Mouse (Mus musculus) erythroblast, embryonic 14.5 days (primary cell): ENCODE measurements around the gene Maml3. TPM values are rescaled to one million over a fixed set of nuclear protein-coding genes. Genes with fewer than 3 reads are reported as not detected.

ENCODE experiments used
- H3K27me3 ChIP-seq: 2 replicates; pipeline ENCODE4 v1.6.1; 2012; ENCODE audit warnings: inconsistent platforms; ENCODE audit not compliant: control insufficient read depth
- H3K36me3 ChIP-seq: 2 replicates; pipeline ENCODE4 v1.6.1; 2012; ENCODE audit warnings: mild to moderate bottlenecking, inconsistent platforms; ENCODE audit not compliant: control insufficient read depth
- H3K4me1 ChIP-seq: 2 replicates; pipeline ENCODE4 v1.6.1; 2012; ENCODE audit warnings: inconsistent platforms; ENCODE audit not compliant: control insufficient read depth
- H3K4me3 ChIP-seq: replicated peaks from 2 replicates; pipeline ENCODE3; 2012; ENCODE audit warnings: moderate library complexity, mild to moderate bottlenecking, inconsistent platforms
- H3K9me3 ChIP-seq: 2 replicates; pipeline ENCODE4 v1.6.1; 2012; ENCODE audit warnings: low read length, inconsistent platforms, mixed read lengths; ENCODE audit not compliant: control insufficient read depth
- GATA1 ChIP-seq: IDR thresholded peaks from 2 replicates; pipeline ENCODE4 v1.6.1; 2012; ENCODE audit warnings: low read length, inconsistent platforms, mixed read lengths
- TAL1 ChIP-seq: IDR thresholded peaks from 3 replicates; pipeline ENCODE4 v1.6.1; 2012; ENCODE audit warnings: low read length, inconsistent platforms, mixed read lengths
- polyA plus RNA-seq: library from polyadenylated mRNA; stranded (reverse); fragments of >175 nt; gene quantifications from 2 replicates; pipeline ENCODE4 v1.2.3, GENCODE M21; 2012

Gene Maml3
- polyA plus RNA-seq, 1 experiment = 0.04 TPM

- H3K36me3 ChIP-seq = no peaks in the 10 kb centered on the region
- H3K4me1 ChIP-seq = peaks cover 22% of the 10 kb centered on the region
- H3K4me3 ChIP-seq = no peak overlapping the region
- TF ChIP-seq GATA1 (no peak), TAL1 (no peak)
- H3K27me3 ChIP-seq = no peaks in the 10 kb centered on the region
- H3K9me3 ChIP-seq = no peaks in the 10 kb centered on the region
These were observed 387.4 kb downstream of the Maml3 start for GRCm38 (mm10) chr3:51717455-51717854.

GRCm38 (mm10) chr3:51714469-51714868, 390.4 kb downstream of the Maml3 start:
- no peaks in the 10 kb centered on the region for H3K27me3 ChIP-seq
- TF ChIP-seq TAL1 (no peak), GATA1 (no peak)
- no peak overlapping the region for H3K4me3 ChIP-seq
- H3K4me1 ChIP-seq = peaks cover 42% of the 10 kb centered on the region
- H3K9me3 ChIP-seq = no peaks in the 10 kb centered on the region
- H3K36me3 ChIP-seq = no peaks in the 10 kb centered on the region

DNA sequence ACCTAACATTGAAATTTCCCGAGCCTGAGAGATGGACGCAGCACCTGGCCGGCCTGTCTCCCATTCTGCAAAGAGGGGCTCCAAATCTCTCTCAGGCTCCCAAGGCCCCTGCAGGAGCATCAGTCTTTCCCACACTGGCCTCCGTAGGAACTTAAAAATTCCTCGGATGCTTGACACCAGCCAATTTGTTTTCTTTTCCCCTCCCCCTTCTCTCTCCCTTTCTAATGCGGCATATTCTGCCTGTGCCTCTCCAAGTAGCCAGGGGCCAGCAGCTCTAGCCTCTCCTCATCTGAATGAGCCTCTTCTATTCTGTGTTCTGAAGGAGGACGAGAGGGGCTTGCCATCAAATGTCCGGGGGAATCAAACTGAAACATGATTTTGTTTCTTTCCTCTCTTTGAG, 391.6 kb downstream of the Maml3 start:
- no peaks in the 10 kb centered on the region for H3K9me3 ChIP-seq
- H3K36me3 ChIP-seq = no peaks in the 10 kb centered on the region
- H3K27me3 ChIP-seq = no peaks in the 10 kb centered on the region
- TF ChIP-seq TAL1 (no peak), GATA1 (no peak)
- H3K4me1 ChIP-seq = peaks cover 51% of the 10 kb centered on the region
- H3K4me3 ChIP-seq = no peak overlapping the region

DNA sequence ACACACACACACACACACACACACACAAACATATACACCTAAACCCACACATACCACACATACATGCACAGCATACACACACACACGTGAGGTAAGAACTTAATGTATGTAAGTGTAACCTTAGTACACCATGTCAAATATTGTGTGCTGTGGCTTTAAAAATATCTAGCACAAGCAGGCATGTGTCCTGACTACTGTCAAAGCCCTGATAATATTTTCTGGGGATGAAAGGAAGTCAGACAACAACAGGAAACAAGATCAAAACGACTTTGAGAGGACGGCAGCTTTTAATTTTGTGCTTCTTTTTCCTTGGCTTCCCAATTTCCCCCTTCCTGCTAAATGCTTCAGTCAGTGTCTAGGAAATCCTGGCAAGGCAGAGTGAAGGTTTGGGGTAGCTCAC, 392.5 kb downstream of the Maml3 start:
- TF ChIP-seq GATA1 (no peak), TAL1 (peak; percentile 68)
- H3K9me3 ChIP-seq = peaks cover 2% of the 10 kb centered on the region; the same call in 1 of the 2 replicates
- no peaks in the 10 kb centered on the region for H3K27me3 ChIP-seq
- H3K36me3 ChIP-seq = no peaks in the 10 kb centered on the region
- H3K4me1 ChIP-seq = peaks cover 51% of the 10 kb centered on the region
- H3K4me3 ChIP-seq = no peak overlapping the region

DNA sequence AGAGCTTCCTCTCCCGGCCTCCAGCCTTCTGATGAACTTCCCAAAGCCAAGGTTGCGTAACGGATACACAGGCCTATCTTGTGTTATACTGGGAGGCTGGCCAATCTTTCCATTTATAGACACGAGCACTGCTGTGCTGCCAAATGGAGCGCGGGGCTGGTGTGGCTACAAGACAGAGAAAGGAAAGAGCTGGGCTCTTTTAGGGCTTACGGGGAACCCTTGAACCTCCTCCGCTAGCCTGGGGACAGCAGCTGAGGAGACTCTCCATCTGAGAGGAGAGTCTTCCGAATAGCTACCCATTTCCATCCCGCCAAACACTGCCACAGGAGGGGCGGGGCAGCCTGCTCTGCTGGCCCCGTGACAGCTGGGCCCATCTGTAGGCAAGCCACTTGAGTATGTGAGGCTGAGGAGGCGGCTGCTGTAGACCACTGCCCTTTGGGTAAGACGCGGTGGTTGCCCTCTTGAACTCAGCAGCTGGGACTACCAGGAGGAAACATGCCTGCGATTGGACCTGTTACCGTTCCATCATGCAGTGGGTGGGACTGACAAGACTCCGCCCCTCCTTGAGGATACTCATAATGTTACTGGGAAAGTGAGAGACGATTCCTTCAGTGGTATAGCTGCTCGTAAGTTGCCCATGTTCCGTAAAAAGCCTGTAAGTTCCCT, 396.0 kb downstream of the Maml3 start:
- H3K36me3 ChIP-seq = no peaks in the 10 kb centered on the region
- H3K4me3 ChIP-seq = peak overlapping the region; percentile 44
- H3K4me1 ChIP-seq = peaks cover 43% of the 10 kb centered on the region
- H3K9me3 ChIP-seq = peaks cover 2% of the 10 kb centered on the region; the same call in 1 of the 2 replicates
- TF ChIP-seq GATA1 = no peak
- no peak for TF ChIP-seq TAL1
- no peaks in the 10 kb centered on the region for H3K27me3 ChIP-seq

DNA sequence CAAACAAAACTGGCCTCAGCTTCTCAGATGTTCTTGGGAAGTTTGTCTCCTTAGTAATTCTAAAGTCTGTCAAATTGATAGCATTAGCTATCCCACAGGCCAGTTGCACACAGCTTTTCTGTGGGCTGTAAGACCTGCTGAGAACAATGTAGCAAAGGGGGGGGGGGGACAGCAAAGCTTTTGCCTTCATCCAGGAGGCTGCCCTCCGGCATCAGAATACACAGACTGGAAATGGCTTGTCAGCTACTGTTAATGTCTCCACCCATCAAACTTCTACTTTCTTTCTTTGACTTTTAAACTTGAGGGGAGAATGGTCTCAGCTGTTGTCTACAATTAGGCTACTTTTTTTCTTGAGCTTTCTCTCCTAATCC, 396.5 kb downstream of the Maml3 start:
- peaks cover 38% of the 10 kb centered on the region for H3K4me1 ChIP-seq
- no peaks in the 10 kb centered on the region for H3K36me3 ChIP-seq
- no peaks in the 10 kb centered on the region for H3K27me3 ChIP-seq
- peaks cover 2% of the 10 kb centered on the region; the same call in 1 of the 2 replicates for H3K9me3 ChIP-seq
- no peak overlapping the region for H3K4me3 ChIP-seq
- TF ChIP-seq GATA1 (no peak), TAL1 (no peak)

- peaks cover 2% of the 10 kb centered on the region; the same call in 1 of the 2 replicates for H3K9me3 ChIP-seq
- TF ChIP-seq GATA1 (no peak), TAL1 (no peak)
- H3K4me1 ChIP-seq = peaks cover 24% of the 10 kb centered on the region
These were observed 399.7 kb downstream of the Maml3 start for GRCm38 (mm10) chr3:51705220-51705619.

GRCm38 (mm10) chr3:51703478-51703877, 401.4 kb downstream of the Maml3 start:
- Histone ChIP-seq H3K4me3 (no peak overlapping the region), H3K4me1 (peaks cover 13% of the 10 kb centered on the region)
- TF ChIP-seq TAL1 (no peak), GATA1 (no peak)

More at GRCm38 (mm10) chr3:51705220-51705619, 399.7 kb downstream of the Maml3 start:
- peaks cover 30% of the 10 kb centered on the region for H3K27me3 ChIP-seq
- H3K36me3 ChIP-seq = no peaks in the 10 kb centered on the region
- no peak overlapping the region for H3K4me3 ChIP-seq

GRCm38 (mm10) chr3:51702701-51703286, 402.1 kb downstream of the Maml3 start:
- H3K36me3 ChIP-seq = no peaks in the 10 kb centered on the region
- H3K4me3 ChIP-seq = no peak overlapping the region
- peaks cover 31% of the 10 kb centered on the region for H3K27me3 ChIP-seq
- TF ChIP-seq GATA1 (no peak), TAL1 (no peak)
- H3K4me1 ChIP-seq = peaks cover 13% of the 10 kb centered on the region
- H3K9me3 ChIP-seq = peaks cover 1% of the 10 kb centered on the region; the same call in 1 of the 2 replicates

More at GRCm38 (mm10) chr3:51703478-51703877, 401.4 kb downstream of the Maml3 start:
- H3K27me3 ChIP-seq = peaks cover 31% of the 10 kb centered on the region
- no peaks in the 10 kb centered on the region for H3K36me3 ChIP-seq
- H3K9me3 ChIP-seq = peaks cover 2% of the 10 kb centered on the region; the same call in 1 of the 2 replicates
